Comparison of ENCODE assay signal across 9 mouse cellular contexts in genomic region chr8:106405810-106406209, GRCm38 (mm10). TPM values are rescaled to one million over a fixed set of nuclear protein-coding genes. Genes with fewer than 3 reads are reported as not detected.
DNase-seq lines count a peak whose midpoint lies in the region; ATAC-seq lines count a peak whose summit lies in the region.
"Had no signal": no experiment of that assay in that cellular context is flagged by ENCODE, and none has a peak within 500 bp of the region (broad histone marks: within the 10 kb centered on the region; RNA-seq: fewer than 3 reads in every experiment).

No protein-coding gene starts in this region.

- no peaks in the 10 kb centered on the region for H3K36me3 ChIP-seq in hindbrain, embryonic 12.5 days
- no peaks in the 10 kb centered on the region for H3K36me3 ChIP-seq in hindbrain, embryonic 13.5 days
- H3K36me3 ChIP-seq in embryonic facial prominence, embryonic 15.5 days = no peaks in the 10 kb centered on the region
- no peaks in the 10 kb centered on the region for H3K36me3 ChIP-seq in neural tube, embryonic 15.5 days

- 55% methylated on average over 16 of the region's 16 CpGs for WGBS in hindbrain, embryonic 12.5 days
- 74% methylated on average over 16 of the region's 16 CpGs for WGBS in hindbrain, embryonic 13.5 days
- 26% methylated on average over 16 of the region's 16 CpGs for WGBS in embryonic facial prominence, embryonic 15.5 days
- 78% methylated on average over 16 of the region's 16 CpGs for WGBS in neural tube, embryonic 15.5 days

- H3K4me3 ChIP-seq in hindbrain, embryonic 12.5 days = no peak overlapping the region
- no peak overlapping the region for H3K4me3 ChIP-seq in hindbrain, embryonic 13.5 days
- H3K4me3 ChIP-seq in embryonic facial prominence, embryonic 15.5 days (replicated peaks) = no peak overlapping the region
- no peak overlapping the region for H3K4me3 ChIP-seq in neural tube, embryonic 15.5 days (replicated peaks)
- H3K4me3 ChIP-seq: megakaryocyte, embryonic 14.5 days had no signal

- H3K27me3 ChIP-seq in hindbrain, embryonic 12.5 days = no peaks in the 10 kb centered on the region
- H3K27me3 ChIP-seq in hindbrain, embryonic 13.5 days = no peaks in the 10 kb centered on the region
- H3K27me3 ChIP-seq in embryonic facial prominence, embryonic 15.5 days = peaks cover 6% of the 10 kb centered on the region; the same call in 1 of the 2 replicates
- no peaks in the 10 kb centered on the region for H3K27me3 ChIP-seq in neural tube, embryonic 15.5 days (replicated peaks)

- H3K4me2 ChIP-seq in hindbrain, embryonic 12.5 days (replicated peaks) = 0 out of 2 replicates have a peak overlapping the region, but pooled peaks have one; percentile 8
- H3K4me2 ChIP-seq in hindbrain, embryonic 13.5 days = no peak overlapping the region
- peak overlapping the region; percentile 28 for H3K4me2 ChIP-seq in embryonic facial prominence, embryonic 15.5 days (replicated peaks)
- no peak overlapping the region for H3K4me2 ChIP-seq in neural tube, embryonic 15.5 days

- H3K4me1 ChIP-seq in hindbrain, embryonic 12.5 days = peaks cover 9% of the 10 kb centered on the region
- H3K4me1 ChIP-seq in hindbrain, embryonic 13.5 days (replicated peaks) = peaks cover 21% of the 10 kb centered on the region
- peaks cover 24% of the 10 kb centered on the region for H3K4me1 ChIP-seq in embryonic facial prominence, embryonic 15.5 days
- peaks cover 22% of the 10 kb centered on the region for H3K4me1 ChIP-seq in neural tube, embryonic 15.5 days

- no peak overlapping the region; the same call in 1 of the 2 replicates for H3K9ac ChIP-seq in hindbrain, embryonic 12.5 days
- no peak overlapping the region for H3K9ac ChIP-seq in hindbrain, embryonic 13.5 days
- no peak overlapping the region for H3K9ac ChIP-seq in embryonic facial prominence, embryonic 15.5 days
- H3K9ac ChIP-seq in neural tube, embryonic 15.5 days (replicated peaks) = no peak overlapping the region

- no peaks in the 10 kb centered on the region for H3K9me3 ChIP-seq in hindbrain, embryonic 12.5 days (replicated peaks)
- no peaks in the 10 kb centered on the region for H3K9me3 ChIP-seq in hindbrain, embryonic 13.5 days
- H3K9me3 ChIP-seq in embryonic facial prominence, embryonic 15.5 days (replicated peaks) = no peaks in the 10 kb centered on the region
- H3K9me3 ChIP-seq in neural tube, embryonic 15.5 days (replicated peaks) = no peaks in the 10 kb centered on the region
- H3K9me3 ChIP-seq: megakaryocyte, embryonic 14.5 days had no signal

- 0 out of 2 replicates have a peak overlapping the region, but pooled peaks have one; percentile 40 for H3K27ac ChIP-seq in hindbrain, embryonic 12.5 days
- no peak overlapping the region for H3K27ac ChIP-seq in hindbrain, embryonic 13.5 days
- peak overlapping the region; percentile 58 for H3K27ac ChIP-seq in embryonic facial prominence, embryonic 15.5 days (replicated peaks)
- H3K27ac ChIP-seq in neural tube, embryonic 15.5 days (replicated peaks) = no peak overlapping the region

- no peak for ATAC-seq in hindbrain, embryonic 12.5 days (ENCODE audit: low FRiP score)
- no peak for ATAC-seq in hindbrain, embryonic 13.5 days (ENCODE audit: low FRiP score)
- 0 out of 2 replicates have a peak, but pooled peaks have one; percentile 8 for ATAC-seq in embryonic facial prominence, embryonic 15.5 days (ENCODE audit: insufficient number of reproducible peaks, low FRiP score, low TSS enrichment, low read depth)
- ATAC-seq in neural tube, embryonic 15.5 days (ENCODE audit: low FRiP score) = no peak

- peak; percentile 16 for DNase-seq in ZHBTc4 (ENCODE audit: low read depth, low spot score)
- peak; percentile 52 for DNase-seq in kidney, adult 9 months
- DNase-seq in layer of hippocampus, adult 18-20 months (ENCODE audit: low spot score in 2 of 2) = no peak
- no peak for DNase-seq in ovary, adult 18-20 months (ENCODE audit: low spot score)

RNA-seq across cellular contexts. Expression of gene Zfp90, which starts 9.3 kb away (rescaled TPM):
- polyA plus RNA-seq in hindbrain, embryonic 12.5 days (2016; fragmentation: Nextera tagmentation; extraction: Ambion mirVana) = 36.0 and 37.3 TPM in 2 replicates
- 42.3 and 45.0 TPM in 2 replicates for polyA plus RNA-seq in hindbrain, embryonic 13.5 days (2015; fragmentation: Nextera tagmentation; extraction: Ambion mirVana)
- polyA plus RNA-seq in embryonic facial prominence, embryonic 15.5 days (2015; fragmentation: Nextera tagmentation; extraction: Ambion mirVana) = 22.2 and 23.9 TPM in 2 replicates
- total RNA-seq in layer of hippocampus, adult 18-20 months (2021) = 10 to 100 TPM; 11.1 to 12.6 TPM
- polyA plus RNA-seq in neural tube, embryonic 15.5 days (2015; fragmentation: Nextera tagmentation; extraction: Ambion mirVana) = 34.2 and 39.3 TPM in 2 replicates

Comparison
In these comparisons a context has a peak if more than half of its experiments do, and no peak if none do; other contexts are left out.
1. H3K27ac ChIP-seq: peak in hindbrain, embryonic 12.5 days (single experiment) and embryonic facial prominence, embryonic 15.5 days (single experiment); none in hindbrain, embryonic 13.5 days (single experiment) and neural tube, embryonic 15.5 days (single experiment).
2. H3K4me2 ChIP-seq: peak in hindbrain, embryonic 12.5 days (single experiment) and embryonic facial prominence, embryonic 15.5 days (single experiment); none in hindbrain, embryonic 13.5 days (single experiment) and neural tube, embryonic 15.5 days (single experiment).
3. DNase-seq: peak in ZHBTc4 (single experiment) and kidney, adult 9 months (single experiment); none in layer of hippocampus, adult 18-20 months (0 of 2) and ovary, adult 18-20 months (single experiment).